ENCODE assay signal across 9 mouse cellular contexts in the genomic region with DNA sequence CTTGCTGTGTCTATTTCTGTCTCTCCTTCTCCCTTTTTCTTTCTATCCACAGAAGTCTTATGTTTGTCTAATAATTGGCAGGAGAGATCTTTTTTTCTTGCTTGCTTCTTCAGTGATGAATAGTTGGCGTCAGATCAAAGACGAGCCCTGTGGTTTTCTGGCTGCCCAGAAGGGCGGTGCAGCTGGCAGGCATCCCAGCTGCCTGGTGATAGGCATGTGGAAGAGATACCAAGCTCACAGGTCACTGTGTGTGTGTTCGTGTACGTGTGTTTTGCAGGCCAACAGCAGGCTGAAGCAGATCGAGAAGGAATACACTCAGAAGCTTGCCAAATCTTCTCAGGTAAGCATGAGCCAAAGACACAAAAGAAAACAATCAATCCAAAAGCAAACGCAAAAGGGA.
A peak's percentile ranks its signal among the peaks of the same experiment; 100 is the strongest.
DNase-seq lines count a peak whose midpoint lies in the region; ATAC-seq lines count a peak whose summit lies in the region.
"Had no signal": no experiment of that assay in that cellular context is flagged by ENCODE, and none has a peak within 500 bp of the region (broad histone marks: within the 10 kb centered on the region; RNA-seq: fewer than 3 reads in every experiment).

No protein-coding gene starts in this region.

- WGBS in embryonic facial prominence, embryonic 15.5 days = 13% methylated on average over 7 of the region's 7 CpGs
- WGBS in heart, embryonic 12.5 days = 21% methylated on average over 7 of the region's 7 CpGs
- 41% methylated on average over 7 of the region's 7 CpGs for WGBS in neural tube, embryonic 13.5 days

- no peak overlapping the region for H3K4me3 ChIP-seq in embryonic facial prominence, embryonic 15.5 days (replicated peaks)
- H3K4me3 ChIP-seq in heart, embryonic 12.5 days = no peak overlapping the region
- H3K4me3 ChIP-seq in neural tube, embryonic 13.5 days = no peak overlapping the region

- no peak overlapping the region for H3K9ac ChIP-seq in embryonic facial prominence, embryonic 15.5 days
- H3K9ac ChIP-seq in heart, embryonic 12.5 days = no peak overlapping the region
- H3K9ac ChIP-seq in neural tube, embryonic 13.5 days = no peak overlapping the region

- ATAC-seq in embryonic facial prominence, embryonic 15.5 days (ENCODE audit: insufficient number of reproducible peaks, low FRiP score, low TSS enrichment, low read depth) = peak; percentile 56; the same call in 1 of the 2 replicates
- ATAC-seq in heart, embryonic 12.5 days (ENCODE audit: insufficient number of reproducible peaks, low FRiP score) = peak; percentile 61
- ATAC-seq in neural tube, embryonic 13.5 days (ENCODE audit: low read depth) = 0 out of 2 replicates have a peak, but pooled peaks have one; percentile 56
- ATAC-seq in granulocyte monocyte progenitor cell, adult 5-6 weeks (replicated peaks; ENCODE audit: poor library complexity, severe bottlenecking) = no peak

- H3K36me3 ChIP-seq in embryonic facial prominence, embryonic 15.5 days = no peaks in the 10 kb centered on the region
- no peaks in the 10 kb centered on the region for H3K36me3 ChIP-seq in heart, embryonic 12.5 days
- no peaks in the 10 kb centered on the region for H3K36me3 ChIP-seq in neural tube, embryonic 13.5 days

- H3K4me2 ChIP-seq in embryonic facial prominence, embryonic 15.5 days (replicated peaks) = no peak overlapping the region
- H3K4me2 ChIP-seq in heart, embryonic 12.5 days = peak overlapping the region; percentile 29
- H3K4me2 ChIP-seq in neural tube, embryonic 13.5 days = no peak overlapping the region

- H3K9me3 ChIP-seq in embryonic facial prominence, embryonic 15.5 days (replicated peaks) = no peaks in the 10 kb centered on the region
- no peaks in the 10 kb centered on the region for H3K9me3 ChIP-seq in heart, embryonic 12.5 days (replicated peaks)
- no peaks in the 10 kb centered on the region for H3K9me3 ChIP-seq in neural tube, embryonic 13.5 days

- peaks cover 35% of the 10 kb centered on the region for H3K4me1 ChIP-seq in embryonic facial prominence, embryonic 15.5 days
- peaks cover 20% of the 10 kb centered on the region for H3K4me1 ChIP-seq in heart, embryonic 12.5 days (replicated peaks)
- H3K4me1 ChIP-seq in neural tube, embryonic 13.5 days (replicated peaks) = peaks cover 12% of the 10 kb centered on the region

- peak overlapping the region; percentile 52 for H3K27ac ChIP-seq in embryonic facial prominence, embryonic 15.5 days (replicated peaks)
- peak overlapping the region; percentile 67 for H3K27ac ChIP-seq in heart, embryonic 12.5 days (ENCODE audit: poor library complexity, severe bottlenecking)
- 0 out of 2 replicates have a peak overlapping the region, but pooled peaks have one; percentile 33 for H3K27ac ChIP-seq in neural tube, embryonic 13.5 days (replicated peaks)
- H3K27ac ChIP-seq: kidney, postnatal 0 days had no signal

- DNase-seq in layer of hippocampus, adult 11-12 months (ENCODE audit: low spot score) = peak; percentile 37
- no peak for DNase-seq in layer of hippocampus, postnatal 36 days
- DNase-seq in adipocyte (ENCODE audit: low spot score) = peak; percentile 39
- DNase-seq in left cerebral cortex, adult 9 months (ENCODE audit: low spot score in 2 of 2) = peak; percentile 9 to 38

- H3K27me3 ChIP-seq in embryonic facial prominence, embryonic 15.5 days = no peaks in the 10 kb centered on the region
- no peaks in the 10 kb centered on the region for H3K27me3 ChIP-seq in heart, embryonic 12.5 days (replicated peaks)
- no peaks in the 10 kb centered on the region for H3K27me3 ChIP-seq in neural tube, embryonic 13.5 days

Comparison
In these comparisons a context has a peak if more than half of its experiments do, and no peak if none do; other contexts are left out.
1. DNase-seq: peak in layer of hippocampus, adult 11-12 months (single experiment), adipocyte (single experiment) and left cerebral cortex, adult 9 months (2 of 2); none in layer of hippocampus, postnatal 36 days (0 of 2).
2. Peak in every context shown above with its lines, with median percentiles within 50 percentile points of each other: H3K27ac ChIP-seq.